Mouse (Mus musculus): ENCODE results near the gene Bcat2. TPM values are rescaled to one million over a fixed set of nuclear protein-coding genes. Genes with fewer than 3 reads are reported as not detected.
A peak's percentile ranks its signal among the peaks of the same experiment; 100 is the strongest.

The Bcat2 gene
- polyA plus RNA-seq, 1 experiment from 2014 or later = 25.0 TPM

GRCm38 (mm10) chr7:45637710-45638109, 67.8 kb downstream of the Bcat2 start:
- Histone ChIP-seq H3K9me3 (replicated peaks; ENCODE audit: control insufficient read depth, low read length, poor library complexity, severe bottlenecking) (no peaks in the 10 kb centered on the region), H3K9ac (ENCODE audit: low read depth, low read length) (no peak overlapping the region), H3K4me3 (ENCODE audit: low read depth, low read length) (no peak overlapping the region), H3K27me3 (ENCODE audit: control insufficient read depth, insufficient read depth, low read depth, low read length) (no peaks in the 10 kb centered on the region), H3K4me2 (ENCODE audit: low read length) (no peak overlapping the region), H3K4me1 (ENCODE audit: control insufficient read depth, insufficient read depth, low read length) (peaks cover 11% of the 10 kb centered on the region), H3K27ac (ENCODE audit: low read length) (no peak overlapping the region), H3K36me3 (ENCODE audit: control insufficient read depth, insufficient read depth, low read length) (peaks cover 13% of the 10 kb centered on the region)
- no peak for ATAC-seq
- 98% methylated on average over 6 of the region's 6 CpGs for WGBS

DNA sequence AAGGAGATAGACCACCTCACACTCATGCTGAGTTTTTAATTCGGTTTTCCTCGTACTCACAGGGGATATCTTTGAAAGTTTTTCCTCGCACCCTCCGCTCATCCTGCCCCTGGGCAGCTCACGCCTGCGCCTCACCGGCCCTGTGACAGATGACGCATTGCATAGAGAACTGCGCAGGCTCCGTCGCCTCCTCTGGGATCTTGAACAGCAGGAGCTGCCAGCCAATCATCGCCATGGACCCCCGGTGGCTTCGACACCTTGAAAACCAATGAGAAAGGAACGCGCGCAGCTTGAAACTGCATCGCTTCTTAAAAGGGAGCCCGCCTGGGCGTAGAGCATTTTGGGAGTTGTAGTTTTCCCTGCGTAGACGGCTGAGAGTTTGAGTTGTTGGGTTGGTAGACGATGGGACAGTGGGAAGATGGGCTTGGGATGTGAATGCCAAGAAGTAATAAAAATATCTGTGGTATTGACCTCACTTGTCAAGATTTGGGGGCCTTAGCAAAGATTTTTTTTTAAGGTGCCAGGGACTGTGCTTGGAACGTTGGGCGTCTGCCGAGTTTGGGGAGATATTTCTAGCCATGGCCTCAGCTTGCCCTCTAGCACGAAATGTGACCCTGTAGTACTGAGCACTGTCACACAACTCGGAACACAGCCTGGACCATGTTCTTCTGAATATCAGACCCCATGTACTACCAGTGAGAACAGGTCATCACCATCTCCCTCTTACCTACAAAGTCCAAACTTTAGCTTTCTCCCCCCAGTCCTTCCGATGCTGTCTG, 68.9 kb downstream of the Bcat2 start:
- peak; percentile 89 for ATAC-seq

More for the DNA sequence above, 68.9 kb downstream of the Bcat2 start:
- Histone ChIP-seq H3K4me3 (ENCODE audit: low read depth, low read length) (peak overlapping the region; percentile 37), H3K9ac (ENCODE audit: low read depth, low read length) (peak overlapping the region; percentile 27; the same call in 1 of the 2 replicates), H3K9me3 (replicated peaks; ENCODE audit: control insufficient read depth, low read length, poor library complexity, severe bottlenecking) (no peaks in the 10 kb centered on the region), H3K4me1 (ENCODE audit: control insufficient read depth, insufficient read depth, low read length) (peaks cover 14% of the 10 kb centered on the region), H3K27me3 (ENCODE audit: control insufficient read depth, insufficient read depth, low read depth, low read length) (no peaks in the 10 kb centered on the region), H3K4me2 (ENCODE audit: low read length) (peak overlapping the region; percentile 53), H3K27ac (ENCODE audit: low read length) (0 out of 2 replicates have a peak overlapping the region, but pooled peaks have one; percentile 50), H3K36me3 (ENCODE audit: control insufficient read depth, insufficient read depth, low read length) (peaks cover 13% of the 10 kb centered on the region)
- WGBS = 16% methylated on average over 29 of the region's 29 CpGs

Other genes with a start within 250 kb of the Bcat2 start
- gene Trpm4, start 236.4 kb upstream of the Bcat2 start, polyA plus RNA-seq (2015; fragmentation: Nextera tagmentation; extraction: Ambion mirVana) = 11.1 and 12.4 TPM in 2 replicates
- gene Hrc, start 234.9 kb upstream of the Bcat2 start, polyA plus RNA-seq (2015; fragmentation: Nextera tagmentation; extraction: Ambion mirVana) = 0.39 and 0.40 TPM in 2 replicates
- 28.5 and 29.2 TPM in 2 replicates for gene Ppfia3, start 203.1 kb upstream of the Bcat2 start, polyA plus RNA-seq (2015; fragmentation: Nextera tagmentation; extraction: Ambion mirVana)
- 27.0 and 39.9 TPM in 2 replicates for gene Lin7b, start 199.6 kb upstream of the Bcat2 start, polyA plus RNA-seq (2015; fragmentation: Nextera tagmentation; extraction: Ambion mirVana)
- 157 and 186 TPM in 2 replicates for gene Snrnp70, start 174.4 kb upstream of the Bcat2 start, polyA plus RNA-seq (2015; fragmentation: Nextera tagmentation; extraction: Ambion mirVana)
- not detected in 2 replicates for gene Kcna7, start 164.5 kb upstream of the Bcat2 start, polyA plus RNA-seq (2015; fragmentation: Nextera tagmentation; extraction: Ambion mirVana)
- not detected in 2 replicates for gene Ntf5, start 156.5 kb upstream of the Bcat2 start, polyA plus RNA-seq (2015; fragmentation: Nextera tagmentation; extraction: Ambion mirVana)
- 0.39 and 0.88 TPM in 2 replicates for gene Lhb, start 149.3 kb upstream of the Bcat2 start, polyA plus RNA-seq (2015; fragmentation: Nextera tagmentation; extraction: Ambion mirVana)
- 20.9 and 21.8 TPM in 2 replicates for gene Gys1, start 135.3 kb upstream of the Bcat2 start, polyA plus RNA-seq (2015; fragmentation: Nextera tagmentation; extraction: Ambion mirVana)
- 103 and 110 TPM in 2 replicates for gene Ruvbl2, start 132.1 kb upstream of the Bcat2 start, polyA plus RNA-seq (2015; fragmentation: Nextera tagmentation; extraction: Ambion mirVana)
- gene Ftl1, start 110.3 kb upstream of the Bcat2 start, polyA plus RNA-seq (2015; fragmentation: Nextera tagmentation; extraction: Ambion mirVana) = 5,323 and 5,449 TPM in 2 replicates
- gene Bax, start 103.3 kb upstream of the Bcat2 start, polyA plus RNA-seq (2015; fragmentation: Nextera tagmentation; extraction: Ambion mirVana) = 232 and 243 TPM in 2 replicates
- gene Tulp2, start 88.3 kb upstream of the Bcat2 start, polyA plus RNA-seq (2015; fragmentation: Nextera tagmentation; extraction: Ambion mirVana) = 0.15 and 0.16 TPM in 2 replicates
- not detected in 2 replicates for gene Gm45808, start 83.3 kb upstream of the Bcat2 start, polyA plus RNA-seq (2015; fragmentation: Nextera tagmentation; extraction: Ambion mirVana)
- gene Dhdh, start 81.3 kb upstream of the Bcat2 start, polyA plus RNA-seq (2015; fragmentation: Nextera tagmentation; extraction: Ambion mirVana) = 4.1 and 4.2 TPM in 2 replicates
- gene Nucb1, start 59.7 kb upstream of the Bcat2 start, polyA plus RNA-seq (2015; fragmentation: Nextera tagmentation; extraction: Ambion mirVana) = 107 and 119 TPM in 2 replicates
- gene Ppp1r15a, start 43.9 kb upstream of the Bcat2 start, polyA plus RNA-seq (2015; fragmentation: Nextera tagmentation; extraction: Ambion mirVana) = 10.5 and 13.9 TPM in 2 replicates
- gene Plekha4, start 43.8 kb upstream of the Bcat2 start, polyA plus RNA-seq (2015; fragmentation: Nextera tagmentation; extraction: Ambion mirVana) = 0.81 and 0.87 TPM in 2 replicates
- 0.21 TPM in 1 of 2 replicates, not detected in the other for gene Hsd17b14, start 15.3 kb upstream of the Bcat2 start, polyA plus RNA-seq (2015; fragmentation: Nextera tagmentation; extraction: Ambion mirVana)
- not detected in 2 replicates for gene Fgf21, start 45.3 kb downstream of the Bcat2 start, polyA plus RNA-seq (2015; fragmentation: Nextera tagmentation; extraction: Ambion mirVana)
- gene Fut1, start 47.1 kb downstream of the Bcat2 start, polyA plus RNA-seq (2015; fragmentation: Nextera tagmentation; extraction: Ambion mirVana) = not detected in 2 replicates
- not detected in 2 replicates for gene Izumo1, start 51.7 kb downstream of the Bcat2 start, polyA plus RNA-seq (2015; fragmentation: Nextera tagmentation; extraction: Ambion mirVana)
- 17.2 and 18.5 TPM in 2 replicates for gene Rasip1, start 57.3 kb downstream of the Bcat2 start, polyA plus RNA-seq (2015; fragmentation: Nextera tagmentation; extraction: Ambion mirVana)
- gene Mamstr, start 69.8 kb downstream of the Bcat2 start, polyA plus RNA-seq (2015; fragmentation: Nextera tagmentation; extraction: Ambion mirVana) = 3.4 and 4.6 TPM in 2 replicates
- gene Fut2, start 96.2 kb downstream of the Bcat2 start, polyA plus RNA-seq (2015; fragmentation: Nextera tagmentation; extraction: Ambion mirVana) = 0.16 TPM in 2 replicates
- gene Ntn5, start 113.9 kb downstream of the Bcat2 start, polyA plus RNA-seq (2015; fragmentation: Nextera tagmentation; extraction: Ambion mirVana) = 0.23 and 0.71 TPM in 2 replicates
- 0.24 and 0.28 TPM in 2 replicates for gene Sec1, start 124.2 kb downstream of the Bcat2 start, polyA plus RNA-seq (2015; fragmentation: Nextera tagmentation; extraction: Ambion mirVana)
- gene Car11, start 129.7 kb downstream of the Bcat2 start, polyA plus RNA-seq (2015; fragmentation: Nextera tagmentation; extraction: Ambion mirVana) = 71.6 and 89.9 TPM in 2 replicates
- 2.3 and 3.4 TPM in 2 replicates for gene Dbp, start 134.9 kb downstream of the Bcat2 start, polyA plus RNA-seq (2015; fragmentation: Nextera tagmentation; extraction: Ambion mirVana)
- gene Rpl18, start 145.3 kb downstream of the Bcat2 start, polyA plus RNA-seq (2015; fragmentation: Nextera tagmentation; extraction: Ambion mirVana) = 475 and 495 TPM in 2 replicates
- 21.9 and 23.0 TPM in 2 replicates for gene Sphk2, start 147.8 kb downstream of the Bcat2 start, polyA plus RNA-seq (2015; fragmentation: Nextera tagmentation; extraction: Ambion mirVana)
- gene Fam83e, start 151.1 kb downstream of the Bcat2 start, polyA plus RNA-seq (2015; fragmentation: Nextera tagmentation; extraction: Ambion mirVana) = 0.48 and 0.62 TPM in 2 replicates
- not detected in 2 replicates for gene Spaca4, start 155.7 kb downstream of the Bcat2 start, polyA plus RNA-seq (2015; fragmentation: Nextera tagmentation; extraction: Ambion mirVana)
- gene Lmtk3, start 213.6 kb downstream of the Bcat2 start, polyA plus RNA-seq (2015; fragmentation: Nextera tagmentation; extraction: Ambion mirVana) = 19.6 and 26.7 TPM in 2 replicates
- gene Sult2b1, start 214.5 kb downstream of the Bcat2 start, polyA plus RNA-seq (2015; fragmentation: Nextera tagmentation; extraction: Ambion mirVana) = 6.1 and 6.4 TPM in 2 replicates
- 275 and 307 TPM in 2 replicates for gene Cyth2, start 244.4 kb downstream of the Bcat2 start, polyA plus RNA-seq (2015; fragmentation: Nextera tagmentation; extraction: Ambion mirVana)